Comparison of ENCODE assay signal across 19 mouse cellular contexts in the genomic region with DNA sequence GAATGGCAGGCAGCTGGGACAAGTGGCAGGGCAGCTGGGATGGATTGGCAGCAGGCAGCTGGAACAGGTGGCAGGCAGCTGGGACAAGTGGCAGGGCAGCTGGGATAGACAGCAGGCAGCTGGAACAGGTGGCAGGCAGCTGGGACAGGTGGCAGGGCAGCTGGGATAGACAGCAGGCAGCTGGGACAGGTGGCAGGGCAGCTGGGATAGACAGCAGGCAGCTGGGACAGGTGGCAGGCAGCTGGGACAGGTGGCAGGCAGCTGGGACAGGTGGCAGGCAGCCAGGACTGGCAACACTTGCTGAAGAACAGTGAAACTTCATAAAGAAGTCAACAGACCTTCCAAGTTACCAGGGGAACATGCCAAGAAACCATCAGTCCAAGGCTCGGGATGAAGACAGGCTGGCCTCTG. TPM values are rescaled to one million over a fixed set of nuclear protein-coding genes. Genes with fewer than 3 reads are reported as not detected.
DNase-seq lines count a peak whose midpoint lies in the region; ATAC-seq and TF ChIP-seq lines count a peak whose summit lies in the region.
"Not testable (repeated sequence)": the region's sequence is repeated elsewhere in the genome, so short reads cannot be mapped to it uniquely, and the experiment has no call there.
"Had no signal": no experiment of that assay in that cellular context is flagged by ENCODE, and none has a peak within 500 bp of the region (broad histone marks: within the 10 kb centered on the region; RNA-seq: fewer than 3 reads in every experiment).

No protein-coding gene starts in this region.

- not testable (repeated sequence) for H3K9ac ChIP-seq in forebrain, embryonic 11.5 days (ENCODE audit: low read length); lung, embryonic 14.5 days; midbrain, embryonic 13.5 days (replicated peaks)

- 0 out of 2 replicates have a peak overlapping the region, but pooled peaks have one; percentile 25 for H3K27ac ChIP-seq in forebrain, embryonic 11.5 days (ENCODE audit: low read depth, low read length)
- H3K27ac ChIP-seq in lung, embryonic 14.5 days (ENCODE audit: low read depth), result not testable (repeated sequence)
- peak overlapping the region; percentile 35 for H3K27ac ChIP-seq in midbrain, embryonic 13.5 days

- H3K9me3 ChIP-seq in forebrain, embryonic 11.5 days (ENCODE audit: control insufficient read depth, low read length); lung, embryonic 14.5 days (ENCODE audit: low read depth, low read length); midbrain, embryonic 13.5 days: not testable (repeated sequence)

- WGBS in forebrain, embryonic 11.5 days, result 88% methylated on average over 1 of the region's 1 CpGs
- 35% methylated on average over 1 of the region's 1 CpGs for WGBS in lung, embryonic 14.5 days
- 81% methylated on average over 1 of the region's 1 CpGs for WGBS in midbrain, embryonic 13.5 days

- H3K36me3 ChIP-seq in forebrain, embryonic 11.5 days (ENCODE audit: control insufficient read depth, insufficient read depth, low read length); lung, embryonic 14.5 days (ENCODE audit: insufficient read depth); midbrain, embryonic 13.5 days: not testable (repeated sequence)

- not testable (repeated sequence) for H3K4me3 ChIP-seq in forebrain, embryonic 11.5 days (ENCODE audit: low read depth, low read length); lung, embryonic 14.5 days (ENCODE audit: low read depth, low read length); midbrain, embryonic 13.5 days (replicated peaks)

- H3K27me3 ChIP-seq in forebrain, embryonic 11.5 days (ENCODE audit: control insufficient read depth, insufficient read depth, low read length); lung, embryonic 14.5 days (ENCODE audit: insufficient read depth, low read length); midbrain, embryonic 13.5 days: not testable (repeated sequence)

- ATAC-seq in forebrain, embryonic 11.5 days (replicated peaks; ENCODE audit: low FRiP score); lung, embryonic 14.5 days (ENCODE audit: insufficient read depth); midbrain, embryonic 13.5 days: not testable (repeated sequence)

- not testable (repeated sequence) for H3K4me1 ChIP-seq in forebrain, embryonic 11.5 days (replicated peaks; ENCODE audit: control insufficient read depth, insufficient read depth, low read length); lung, embryonic 14.5 days (ENCODE audit: insufficient read depth); midbrain, embryonic 13.5 days (replicated peaks)

- TF ChIP-seq CTCF in lung, embryonic 14.5 days (IDR thresholded peaks at IDR 0.05; ENCODE audit: low read depth), result not testable (repeated sequence)

- not testable (repeated sequence) for H3K4me2 ChIP-seq in forebrain, embryonic 11.5 days (ENCODE audit: low read depth, low read length, severe bottlenecking); lung, embryonic 14.5 days; midbrain, embryonic 13.5 days (replicated peaks)

- peak; percentile 29 for DNase-seq in adipocyte (ENCODE audit: low spot score)
- DNase-seq in forebrain, embryonic 11.5 days (ENCODE audit: low spot score), result peak; percentile 29
- DNase-seq in heart, adult 11 months, result peak; percentile 71
- DNase-seq in kidney, adult 11 months, result peak; percentile 11
- peak; percentile 38 for DNase-seq in lung, embryonic 14.5 days
- DNase-seq in lung, postnatal 36 days, result peak; percentile 47

RNA-seq across cellular contexts. Expression of a gene that starts 30.6 kb away (rescaled TPM):
- polyA plus RNA-seq in forebrain, embryonic 11.5 days (2014; fragmentation: Nextera tagmentation; extraction: Ambion mirVana), result not detected in 2 replicates
- not detected in 2 replicates for polyA plus RNA-seq in lung, embryonic 14.5 days (2014; fragmentation: Nextera tagmentation; extraction: Ambion mirVana)
- not detected in 2 replicates for polyA plus RNA-seq in midbrain, embryonic 13.5 days (2015; fragmentation: Nextera tagmentation; extraction: Ambion mirVana)
- polyA plus RNA-seq: embryonic facial prominence, embryonic 13.5 days; forebrain, embryonic 15.5 days; heart, embryonic 12.5 days; heart, postnatal 0 days; hindbrain, embryonic 16.5 days; limb, embryonic 12.5 days; liver, embryonic 15.5 days; lung, embryonic 15.5 days; midbrain, embryonic 15.5 days; neural tube, embryonic 11.5 days had no signal

RNA-seq across cellular contexts. Expression of a gene that starts 39.9 kb away (rescaled TPM):
- 49.9 and 55.5 TPM in 2 replicates for polyA plus RNA-seq in forebrain, embryonic 11.5 days (2014; fragmentation: Nextera tagmentation; extraction: Ambion mirVana)
- polyA plus RNA-seq in lung, embryonic 14.5 days (2014; fragmentation: Nextera tagmentation; extraction: Ambion mirVana), result 39.4 and 40.7 TPM in 2 replicates
- 27.5 and 28.5 TPM in 2 replicates for polyA plus RNA-seq in midbrain, embryonic 13.5 days (2015; fragmentation: Nextera tagmentation; extraction: Ambion mirVana)

RNA-seq across cellular contexts. Expression of a gene that starts 57.3 kb away (rescaled TPM):
- polyA plus RNA-seq in forebrain, embryonic 11.5 days (2014; fragmentation: Nextera tagmentation; extraction: Ambion mirVana), result 13.6 and 14.1 TPM in 2 replicates
- 28.4 and 32.2 TPM in 2 replicates for polyA plus RNA-seq in lung, embryonic 14.5 days (2014; fragmentation: Nextera tagmentation; extraction: Ambion mirVana)
- polyA plus RNA-seq in midbrain, embryonic 13.5 days (2015; fragmentation: Nextera tagmentation; extraction: Ambion mirVana), result 9.7 and 11.5 TPM in 2 replicates

RNA-seq across cellular contexts. Expression of a gene that starts 57.6 kb away (rescaled TPM):
- 0.21 TPM in 1 of 2 replicates, not detected in the other for polyA plus RNA-seq in forebrain, embryonic 11.5 days (2014; fragmentation: Nextera tagmentation; extraction: Ambion mirVana)
- not detected in 2 replicates for polyA plus RNA-seq in lung, embryonic 14.5 days (2014; fragmentation: Nextera tagmentation; extraction: Ambion mirVana)
- 0.15 and 0.22 TPM in 2 replicates for polyA plus RNA-seq in midbrain, embryonic 13.5 days (2015; fragmentation: Nextera tagmentation; extraction: Ambion mirVana)
- polyA plus RNA-seq: heart, adult 2 months; heart, embryonic 12.5 days; heart, postnatal 0 days; limb, embryonic 12.5 days; liver, embryonic 15.5 days; stomach, postnatal 0 days had no signal

Comparison
In these comparisons a context has a peak if more than half of its experiments do, and no peak if none do; other contexts are left out.
1. DNase-seq: peak in every context shown above with its lines; median percentile 71 in heart, adult 11 months; 47 in lung, postnatal 36 days; 38 in lung, embryonic 14.5 days; 29 in adipocyte; 29 in forebrain, embryonic 11.5 days; 11 in kidney, adult 11 months.